ENCODE assay signal across 8 mouse cellular contexts in genomic region chr4:133129931-133130889, GRCm38 (mm10). TPM values are rescaled to one million over a fixed set of nuclear protein-coding genes. Genes with fewer than 3 reads are reported as not detected.
A peak's percentile ranks its signal among the peaks of the same experiment; 100 is the strongest.
DNase-seq lines count a peak whose midpoint lies in the region; ATAC-seq lines count a peak whose summit lies in the region.

TSS of gene Wasf2 (plus strand) at chr4:133130505.

- H3K4me1 ChIP-seq in lung, embryonic 16.5 days (replicated peaks; ENCODE audit: control insufficient read depth, insufficient read depth, low read length) = peaks cover 11% of the 10 kb centered on the region

- DNase-seq in MEL-GATA-1-ER (ENCODE audit: extremely low read depth, low read depth) = peak; percentile 97
- peak; percentile 88 for DNase-seq in cerebellum, adult 8-10 months
- peak; percentile 96 for DNase-seq in forelimb bud, embryonic 11.5 days (ENCODE audit: low read depth, low spot score)
- peak; percentile 92 for DNase-seq in layer of hippocampus, adult 9-10 months (ENCODE audit: low spot score)
- peak; percentile 82 for DNase-seq in ovary, postnatal 10 days (ENCODE audit: low spot score)
- DNase-seq in thymus, postnatal 10 days (ENCODE audit: low spot score in 2 of 2) = peak; percentile 89 to 93

- H3K4me2 ChIP-seq in lung, embryonic 16.5 days (ENCODE audit: low read depth, low read length) = peak within 1 kb of the TSS; percentile 72

- H3K27ac ChIP-seq in lung, embryonic 16.5 days (ENCODE audit: low read length) = peak within 1 kb of the TSS; percentile 95

- peak within 1 kb of the TSS; percentile 98 for H3K9ac ChIP-seq in lung, embryonic 16.5 days (ENCODE audit: low read length)

- no peaks in the 10 kb centered on the region for H3K9me3 ChIP-seq in lung, embryonic 16.5 days (ENCODE audit: control insufficient read depth, low read length)

- peak within 1 kb of the TSS; percentile 80 for H3K4me3 ChIP-seq in lung, embryonic 16.5 days (ENCODE audit: low read length)

- WGBS in lung, embryonic 16.5 days = under 1% methylated on average over 65 of the region's 65 CpGs

- H3K27me3 ChIP-seq in lung, embryonic 16.5 days (ENCODE audit: control insufficient read depth, insufficient read depth, low read depth, low read length) = no peaks in the 10 kb centered on the region

- ATAC-seq in hematopoietic stem cell, adult 5-6 weeks (replicated peaks in 1 of 2; ENCODE audit: insufficient read depth in 1 of 2, low FRiP score in 2 of 2, low TSS enrichment in 1 of 2, low read depth in 1 of 2, poor library complexity in 2 of 2, severe bottlenecking in 2 of 2) = peak; percentile 89
- peak; percentile 95 for ATAC-seq in lung, embryonic 16.5 days (ENCODE audit: low read depth)

- H3K36me3 ChIP-seq in lung, embryonic 16.5 days (ENCODE audit: control insufficient read depth, insufficient read depth, low read length) = peaks cover 5% of the 10 kb centered on the region

RNA-seq across cellular contexts. Expression of gene Wasf2, which starts in this region (rescaled TPM):
- 46.9 and 58.8 TPM in 2 replicates for total RNA-seq in hematopoietic stem cell, adult 5-6 weeks (2017)
- polyA plus RNA-seq in lung, embryonic 16.5 days (2015; fragmentation: Nextera tagmentation; extraction: Ambion mirVana) = 140 and 144 TPM in 2 replicates

Comparison
In these comparisons a context has a peak if more than half of its experiments do, and no peak if none do; other contexts are left out.
1. Peak in every context shown above with its lines: DNase-seq, ATAC-seq, H3K4me3 ChIP-seq and H3K27ac ChIP-seq.